Mouse (Mus musculus) G1E (cell line): ENCODE data around the gene Cnfn.

Experiments used
- CTCF ChIP-seq: IDR thresholded peaks from 2 replicates; pipeline ENCODE4 v1.5.1; 2012; ENCODE audit warnings: low read depth, low read length, inconsistent platforms, mixed read lengths
- GATA1 ChIP-seq: IDR thresholded peaks from 2 replicates; pipeline ENCODE4 v1.6.1; 2012; ENCODE audit warnings: borderline replicate concordance, low read length, inconsistent platforms, mixed read lengths
- GATA2 ChIP-seq: IDR thresholded peaks from 2 replicates; pipeline ENCODE4 v1.6.1; 2012; ENCODE audit warnings: low read depth, low read length, inconsistent platforms, borderline replicate concordance
- TAL1 ChIP-seq: conservative IDR thresholded peaks from 2 replicates; pipeline ENCODE4 v1.6.1; 2012; ENCODE audit warnings: low read depth, low read length, inconsistent platforms, mixed read lengths

GRCm38 (mm10) chr7:25384318-25384717, 14.8 kb upstream of the Cnfn start:
- TF ChIP-seq GATA2 (no peak), TAL1 (no peak), CTCF (no peak), GATA1 (no peak)
